Mouse (Mus musculus): ENCODE data around the gene Gm13287. TPM values are rescaled to one million over a fixed set of nuclear protein-coding genes. Genes with fewer than 3 reads are reported as not detected.

Gm13287 gene
- polyA plus RNA-seq, 1 experiment from 2014 or later = not detected

DNA sequence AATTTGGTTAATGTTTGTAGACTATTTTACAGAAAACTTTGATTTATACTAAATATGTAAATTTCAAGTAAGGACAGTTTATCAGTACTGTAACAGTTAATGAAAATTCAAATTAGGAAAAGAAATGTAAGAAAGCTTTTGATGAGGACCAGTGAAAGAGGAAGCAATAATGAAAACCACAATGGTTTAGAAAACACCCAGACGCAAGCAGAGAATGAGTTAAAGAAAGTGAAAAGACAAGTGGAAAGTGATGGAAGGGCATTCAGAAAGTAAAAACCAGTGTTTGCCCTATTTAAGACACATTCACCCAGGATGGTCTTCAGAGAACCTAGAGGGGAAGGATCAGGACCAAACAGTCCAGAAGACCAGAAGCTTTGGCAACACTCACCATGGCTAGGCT, 46.6 kb downstream of the Gm13287 start, which contains the start of gene Ifna1:
Gene Ifna1 (plus strand): TSS at position 390 of the 400 bp plus-strand sequence.
- Histone ChIP-seq H3K4me1 (replicated peaks) (no peaks in the 10 kb centered on the region), H3K27me3 (replicated peaks) (0 out of 2 replicates have a peak, but pooled peaks cover 3% of the 10 kb centered on the region), H3K4me2 (no peak within 1 kb of the TSS), H3K27ac (ENCODE audit: poor library complexity, severe bottlenecking) (no peak within 1 kb of the TSS), H3K4me3 (no peak within 1 kb of the TSS), H3K9ac (no peak within 1 kb of the TSS), H3K9me3 (replicated peaks) (no peaks in the 10 kb centered on the region), H3K36me3 (no peaks in the 10 kb centered on the region)
- no peak for ATAC-seq (ENCODE audit: insufficient number of reproducible peaks, low FRiP score)
- WGBS = 82% methylated on average over 1 of the region's 1 CpGs

DNA sequence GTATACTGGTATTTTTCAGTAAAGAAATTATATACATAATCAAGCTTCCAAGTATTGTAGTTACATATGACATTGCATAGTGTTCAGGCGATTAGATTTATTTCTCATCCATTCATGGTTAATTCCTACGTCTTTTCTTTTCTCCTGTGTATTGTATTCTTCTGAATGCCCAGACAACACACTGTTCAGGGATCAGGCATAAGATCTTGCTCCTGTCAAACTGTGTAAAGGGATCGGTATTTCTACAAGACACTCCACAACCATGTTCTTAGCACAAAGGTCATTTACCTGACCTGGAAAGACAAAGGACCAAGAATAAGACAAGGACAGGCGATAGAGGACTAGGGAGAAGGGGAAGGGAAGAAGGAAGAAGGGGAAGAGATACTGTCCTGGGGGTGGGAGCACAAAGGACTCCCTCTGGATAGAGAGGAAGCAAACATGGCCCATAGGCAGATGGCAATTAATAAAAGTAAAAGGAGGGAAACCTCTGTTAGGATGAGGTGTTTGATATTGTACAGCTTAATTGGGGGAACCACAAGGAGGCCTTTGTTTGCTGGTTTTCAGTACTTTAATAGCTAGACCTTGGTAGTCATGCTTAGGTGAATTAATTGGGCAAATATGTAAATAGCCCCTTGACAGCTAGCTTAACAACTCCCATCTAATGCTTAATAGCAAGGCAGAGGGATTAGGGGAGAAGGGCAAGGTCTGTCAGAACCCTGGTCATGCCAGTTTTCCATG, 48.1 kb downstream of the Gm13287 start:
- no peaks in the 10 kb centered on the region for H3K4me1 ChIP-seq (replicated peaks)
- ATAC-seq (ENCODE audit: insufficient number of reproducible peaks, low FRiP score) = no peak
- 72% methylated on average over 4 of the region's 4 CpGs for WGBS
- no peak overlapping the region for H3K4me2 ChIP-seq
- no peak overlapping the region for H3K4me3 ChIP-seq
- H3K27me3 ChIP-seq (replicated peaks) = 0 out of 2 replicates have a peak, but pooled peaks cover 3% of the 10 kb centered on the region
- H3K9me3 ChIP-seq (replicated peaks) = no peaks in the 10 kb centered on the region
- H3K36me3 ChIP-seq = no peaks in the 10 kb centered on the region
- H3K27ac ChIP-seq (ENCODE audit: poor library complexity, severe bottlenecking) = no peak overlapping the region
- H3K9ac ChIP-seq = no peak overlapping the region

Other genes with a start within 250 kb of the Gm13287 start
- not detected in 2 replicates for gene Ifna15, start 245.0 kb upstream of the Gm13287 start, polyA plus RNA-seq (2016; fragmentation: Nextera tagmentation; extraction: Ambion mirVana)
- not detected in 2 replicates for gene Ifna14, start 231.5 kb upstream of the Gm13287 start, polyA plus RNA-seq (2016; fragmentation: Nextera tagmentation; extraction: Ambion mirVana)
- gene Ifna9, start 210.9 kb upstream of the Gm13287 start, polyA plus RNA-seq (2016; fragmentation: Nextera tagmentation; extraction: Ambion mirVana) = not detected in 2 replicates
- not detected in 2 replicates for gene Ifna12, start 199.9 kb upstream of the Gm13287 start, polyA plus RNA-seq (2016; fragmentation: Nextera tagmentation; extraction: Ambion mirVana)
- not detected in 2 replicates for gene C87499, start 168.8 kb upstream of the Gm13287 start, polyA plus RNA-seq (2016; fragmentation: Nextera tagmentation; extraction: Ambion mirVana)
- not detected in 2 replicates for gene Ifna13, start 158.8 kb upstream of the Gm13287 start, polyA plus RNA-seq (2016; fragmentation: Nextera tagmentation; extraction: Ambion mirVana)
- gene Ifna16, start 126.3 kb upstream of the Gm13287 start, polyA plus RNA-seq (2016; fragmentation: Nextera tagmentation; extraction: Ambion mirVana) = not detected in 2 replicates
- not detected in 2 replicates for gene Ifna2, start 119.3 kb upstream of the Gm13287 start, polyA plus RNA-seq (2016; fragmentation: Nextera tagmentation; extraction: Ambion mirVana)
- gene Ifnab, start 111.9 kb upstream of the Gm13287 start, polyA plus RNA-seq (2016; fragmentation: Nextera tagmentation; extraction: Ambion mirVana) = not detected in 2 replicates
- gene Gm26566, start 81.4 kb upstream of the Gm13287 start, polyA plus RNA-seq (2016; fragmentation: Nextera tagmentation; extraction: Ambion mirVana) = 0.83 and 1.1 TPM in 2 replicates
- 108 and 112 TPM in 2 replicates for gene Klhl9, start 80.8 kb upstream of the Gm13287 start, polyA plus RNA-seq (2016; fragmentation: Nextera tagmentation; extraction: Ambion mirVana)
- gene Gm13271, start 48.4 kb upstream of the Gm13287 start, polyA plus RNA-seq (2016; fragmentation: Nextera tagmentation; extraction: Ambion mirVana) = not detected in 2 replicates
- 0.14 TPM in 1 of 2 replicates, not detected in the other for gene Gm13283, start 43.1 kb upstream of the Gm13287 start, polyA plus RNA-seq (2016; fragmentation: Nextera tagmentation; extraction: Ambion mirVana)
- gene Gm13290, start 29.4 kb upstream of the Gm13287 start, polyA plus RNA-seq (2016; fragmentation: Nextera tagmentation; extraction: Ambion mirVana) = 0.33 and 0.35 TPM in 2 replicates
- not detected in 2 replicates for gene Gm13289, start 26.3 kb upstream of the Gm13287 start, polyA plus RNA-seq (2016; fragmentation: Nextera tagmentation; extraction: Ambion mirVana)
- 0.24 TPM in 1 of 2 replicates, not detected in the other for gene Gm13272, start 23.4 kb upstream of the Gm13287 start, polyA plus RNA-seq (2016; fragmentation: Nextera tagmentation; extraction: Ambion mirVana)
- 0.15 and 0.33 TPM in 2 replicates for gene Ifnz, start 21.1 kb upstream of the Gm13287 start, polyA plus RNA-seq (2016; fragmentation: Nextera tagmentation; extraction: Ambion mirVana)
- gene Gm13276, start 17.5 kb upstream of the Gm13287 start, polyA plus RNA-seq (2016; fragmentation: Nextera tagmentation; extraction: Ambion mirVana) = not detected in 2 replicates
- not detected in 2 replicates for gene Gm13277, start 14.6 kb upstream of the Gm13287 start, polyA plus RNA-seq (2016; fragmentation: Nextera tagmentation; extraction: Ambion mirVana)
- not detected in 2 replicates for gene Gm13278, start 11.7 kb upstream of the Gm13287 start, polyA plus RNA-seq (2016; fragmentation: Nextera tagmentation; extraction: Ambion mirVana)
- not detected in 2 replicates for gene Gm13275, start 8.8 kb upstream of the Gm13287 start, polyA plus RNA-seq (2016; fragmentation: Nextera tagmentation; extraction: Ambion mirVana)
- gene Gm13279, start 5.9 kb upstream of the Gm13287 start, polyA plus RNA-seq (2016; fragmentation: Nextera tagmentation; extraction: Ambion mirVana) = not detected in 2 replicates
- 1.1 TPM in 1 of 2 replicates, not detected in the other for gene Gm13285, start 3.6 kb upstream of the Gm13287 start, polyA plus RNA-seq (2016; fragmentation: Nextera tagmentation; extraction: Ambion mirVana)
- not detected in 2 replicates for gene Gm13288, start 2.3 kb downstream of the Gm13287 start, polyA plus RNA-seq (2016; fragmentation: Nextera tagmentation; extraction: Ambion mirVana)
- gene Ifna7, start 13.0 kb downstream of the Gm13287 start, polyA plus RNA-seq (2016; fragmentation: Nextera tagmentation; extraction: Ambion mirVana) = not detected in 2 replicates
- gene Ifna11, start 16.7 kb downstream of the Gm13287 start, polyA plus RNA-seq (2016; fragmentation: Nextera tagmentation; extraction: Ambion mirVana) = not detected in 2 replicates
- gene Ifna6, start 24.2 kb downstream of the Gm13287 start, polyA plus RNA-seq (2016; fragmentation: Nextera tagmentation; extraction: Ambion mirVana) = not detected in 2 replicates
- not detected in 2 replicates for gene Ifna5, start 32.3 kb downstream of the Gm13287 start, polyA plus RNA-seq (2016; fragmentation: Nextera tagmentation; extraction: Ambion mirVana)
- not detected in 2 replicates for gene Ifna4, start 38.6 kb downstream of the Gm13287 start, polyA plus RNA-seq (2016; fragmentation: Nextera tagmentation; extraction: Ambion mirVana)
- gene Ifna1, start 46.8 kb downstream of the Gm13287 start, polyA plus RNA-seq (2016; fragmentation: Nextera tagmentation; extraction: Ambion mirVana) = not detected in 2 replicates
- gene Ifne, start 76.9 kb downstream of the Gm13287 start, polyA plus RNA-seq (2016; fragmentation: Nextera tagmentation; extraction: Ambion mirVana) = not detected in 2 replicates